Mouse (Mus musculus) erythroblast, embryonic 14.5 days (primary cell): ENCODE results near the gene Myo18a.

Source experiments
- GATA1 ChIP-seq: IDR thresholded peaks from 2 replicates; pipeline ENCODE4 v1.6.1; 2012; ENCODE audit warnings: low read length, inconsistent platforms, mixed read lengths
- TAL1 ChIP-seq: IDR thresholded peaks from 3 replicates; pipeline ENCODE4 v1.6.1; 2012; ENCODE audit warnings: low read length, inconsistent platforms, mixed read lengths

DNA sequence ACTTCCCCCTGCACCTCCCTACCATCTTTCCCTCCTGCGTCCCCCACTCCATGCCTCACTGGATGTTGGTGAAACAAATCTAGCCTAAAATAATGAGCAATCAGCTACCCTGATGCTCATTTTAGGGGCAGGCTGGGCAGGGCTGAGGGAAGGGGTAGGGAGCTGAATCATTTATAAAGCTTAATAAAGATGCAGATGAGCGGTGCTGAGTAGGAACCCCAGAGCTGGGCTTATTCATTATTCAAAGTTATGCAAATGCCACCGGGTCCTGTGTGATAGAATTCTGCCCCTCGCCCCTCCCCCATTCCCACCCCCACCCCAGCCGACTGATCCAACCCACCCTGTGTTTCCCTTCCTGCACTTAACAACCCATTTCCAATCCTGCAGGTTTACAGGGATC, 112.2 kb downstream of the Myo18a start:
- no peak for TF ChIP-seq TAL1
- TF ChIP-seq GATA1 = no peak
